Mouse (Mus musculus) C2C12 (cell line): ENCODE measurements around the gene Slc12a5.

Experiments used
- CEBPB ChIP-seq: IDR thresholded peaks from one replicate; pipeline ENCODE4 v1.6.1; 2011; ENCODE audit warnings: low read depth, mild to moderate bottlenecking, control low read depth, moderate library complexity
- CTCF ChIP-seq: IDR thresholded peaks from one replicate; pipeline ENCODE4 v1.5.1; 2011; ENCODE audit not compliant: control insufficient read depth, insufficient read depth, insufficient read length
- FOSL1 ChIP-seq: IDR thresholded peaks from one replicate; pipeline ENCODE4 v1.8.0; 2011; ENCODE audit warnings: mild to moderate bottlenecking, low read length; ENCODE audit not compliant: poor library complexity, insufficient read depth, severe bottlenecking
- MAX ChIP-seq: IDR thresholded peaks from one replicate; pipeline ENCODE4 v1.6.1; 2011; ENCODE audit warnings: mild to moderate bottlenecking, control low read depth
- MYOD1 ChIP-seq: IDR thresholded peaks from one replicate; pipeline ENCODE4 v1.6.1; 2011; ENCODE audit warnings: low read depth; ENCODE audit not compliant: control insufficient read depth, insufficient read length

- no peak for TF ChIP-seq CTCF
- TF ChIP-seq MAX = no peak
- no peak for TF ChIP-seq FOSL1
- no peak for TF ChIP-seq MYOD1
- no peak for TF ChIP-seq CEBPB
Observed at GRCm38 (mm10) chr2:164947930-164948329, 12.7 kb upstream of the Slc12a5 start.
